Mouse (Mus musculus): ENCODE results near the gene Tesc.

- no peak for TF ChIP-seq CTCF (IDR thresholded peaks at IDR 0.05; ENCODE audit: low read depth)
- no peak for TF ChIP-seq EP300 (IDR thresholded peaks at IDR 0.05; ENCODE audit: low read depth)
Observed at GRCm38 (mm10) chr5:118019905-118020304, 7.6 kb upstream of the Tesc start.
